In genomic region chr3:31443894-31444293, GRCm38 (mm10) we compare ENCODE assay signal across 28 mouse cellular contexts.
DNase-seq lines count a peak whose midpoint lies in the region; ATAC-seq and TF ChIP-seq lines count a peak whose summit lies in the region.
"Had no signal": no experiment of that assay in that cellular context is flagged by ENCODE, and none has a peak within 500 bp of the region (broad histone marks: within the 10 kb centered on the region; RNA-seq: fewer than 3 reads in every experiment).

No protein-coding gene starts in this region.

- peaks cover 9% of the 10 kb centered on the region; the same call in 1 of the 2 replicates for H3K9me3 ChIP-seq in liver, embryonic 11.5 days (ENCODE audit: control insufficient read depth, low read length)
- H3K9me3 ChIP-seq in liver, embryonic 14.5 days (ENCODE audit: control insufficient read depth, low read length), result no peaks in the 10 kb centered on the region
- H3K9me3 ChIP-seq in liver, embryonic 16.5 days (replicated peaks; ENCODE audit: control insufficient read depth, low read length), result no peaks in the 10 kb centered on the region
- no peaks in the 10 kb centered on the region for H3K9me3 ChIP-seq in intestine, embryonic 16.5 days (ENCODE audit: control insufficient read depth, low read length)
- H3K9me3 ChIP-seq: embryonic facial prominence, embryonic 13.5 days; embryonic facial prominence, embryonic 15.5 days; forebrain, embryonic 12.5 days; G1E had no signal

- H3K4me2 ChIP-seq in liver, embryonic 11.5 days, result peak overlapping the region; percentile 40
- H3K4me2 ChIP-seq in liver, embryonic 14.5 days (ENCODE audit: low read depth), result peak overlapping the region; percentile 46
- H3K4me2 ChIP-seq in liver, embryonic 16.5 days (ENCODE audit: low read depth, low read length), result 0 out of 2 replicates have a peak overlapping the region, but pooled peaks have one; percentile 6
- H3K4me2 ChIP-seq in intestine, embryonic 16.5 days (ENCODE audit: low read depth, low read length), result no peak overlapping the region
- H3K4me2 ChIP-seq: embryonic facial prominence, embryonic 13.5 days; embryonic facial prominence, embryonic 15.5 days; forebrain, embryonic 12.5 days had no signal

- no peak for TF ChIP-seq CTCF in liver, embryonic 14.5 days (IDR thresholded peaks at IDR 0.05; ENCODE audit: low read depth)

- peak; percentile 60 for TF ChIP-seq EP300 in liver, embryonic 14.5 days (IDR thresholded peaks at IDR 0.05; ENCODE audit: low read depth)

- H3K4me3 ChIP-seq in liver, embryonic 11.5 days (ENCODE audit: low read depth, low read length), result no peak overlapping the region
- H3K4me3 ChIP-seq in liver, embryonic 14.5 days (ENCODE audit: insufficient read depth in 1 of 2, low read depth in 2 of 2, low read length in 2 of 2), result no peak overlapping the region
- no peak overlapping the region for H3K4me3 ChIP-seq in liver, embryonic 16.5 days (ENCODE audit: low read depth, low read length)
- H3K4me3 ChIP-seq in intestine, embryonic 16.5 days (ENCODE audit: low read length), result no peak overlapping the region
- H3K4me3 ChIP-seq: embryonic facial prominence, embryonic 13.5 days; embryonic facial prominence, embryonic 15.5 days; erythroblast, embryonic 14.5 days; forebrain, embryonic 10.5 days; forebrain, embryonic 12.5 days had no signal

- no peaks in the 10 kb centered on the region for H3K27me3 ChIP-seq in liver, embryonic 11.5 days (replicated peaks; ENCODE audit: control insufficient read depth, insufficient read depth, low read length)
- no peaks in the 10 kb centered on the region for H3K27me3 ChIP-seq in liver, embryonic 14.5 days (ENCODE audit: control insufficient read depth, insufficient read depth, low read length)
- no peaks in the 10 kb centered on the region for H3K27me3 ChIP-seq in liver, embryonic 16.5 days (ENCODE audit: control insufficient read depth, insufficient read depth, low read depth, low read length)
- H3K27me3 ChIP-seq in intestine, embryonic 16.5 days (replicated peaks; ENCODE audit: control insufficient read depth, insufficient read depth, low read length), result no peaks in the 10 kb centered on the region
- H3K27me3 ChIP-seq: CH12.LX; embryonic facial prominence, embryonic 13.5 days; embryonic facial prominence, embryonic 15.5 days; forebrain, embryonic 12.5 days; Patski had no signal

- 69% methylated on average over 5 of the region's 5 CpGs for WGBS in liver, embryonic 11.5 days
- 24% methylated on average over 5 of the region's 5 CpGs for WGBS in liver, embryonic 14.5 days (ENCODE audit: insufficient replicate concordance)
- 35% methylated on average over 5 of the region's 5 CpGs for WGBS in liver, embryonic 16.5 days (ENCODE audit: insufficient replicate concordance)
- WGBS in intestine, embryonic 16.5 days, result 85% methylated on average over 5 of the region's 5 CpGs

- H3K4me1 ChIP-seq in liver, embryonic 11.5 days (replicated peaks; ENCODE audit: control insufficient read depth, insufficient read depth, low read length), result peaks cover 4% of the 10 kb centered on the region
- peaks cover 0 to 20% of the 10 kb centered on the region in 2 experiments; a peak in 3 of 4 replicates for H3K4me1 ChIP-seq in liver, embryonic 14.5 days (replicated peaks; ENCODE audit: control insufficient read depth in 2 of 2, insufficient read depth in 2 of 2, low read length in 1 of 2)
- H3K4me1 ChIP-seq in liver, embryonic 16.5 days (ENCODE audit: control insufficient read depth, low read depth, low read length), result no peaks in the 10 kb centered on the region; the same call in 1 of the 2 replicates
- H3K4me1 ChIP-seq in intestine, embryonic 16.5 days (ENCODE audit: control insufficient read depth, insufficient read depth, low read length), result no peaks in the 10 kb centered on the region
- H3K4me1 ChIP-seq: embryonic facial prominence, embryonic 13.5 days; embryonic facial prominence, embryonic 15.5 days; forebrain, embryonic 10.5 days; forebrain, embryonic 12.5 days had no signal

- H3K9ac ChIP-seq in liver, embryonic 11.5 days (ENCODE audit: low read depth, low read length), result no peak overlapping the region
- no peak overlapping the region for H3K9ac ChIP-seq in liver, embryonic 14.5 days (replicated peaks)
- H3K9ac ChIP-seq in liver, embryonic 16.5 days (ENCODE audit: low read depth, low read length), result no peak overlapping the region
- no peak overlapping the region for H3K9ac ChIP-seq in intestine, embryonic 16.5 days (ENCODE audit: low read depth, low read length)
- H3K9ac ChIP-seq: embryonic facial prominence, embryonic 13.5 days; embryonic facial prominence, embryonic 15.5 days; forebrain, embryonic 12.5 days had no signal

- H3K36me3 ChIP-seq in liver, embryonic 11.5 days (ENCODE audit: control insufficient read depth, insufficient read depth, low read length), result no peaks in the 10 kb centered on the region
- H3K36me3 ChIP-seq in liver, embryonic 14.5 days (replicated peaks; ENCODE audit: control insufficient read depth, insufficient read depth, low read depth), result no peaks in the 10 kb centered on the region
- H3K36me3 ChIP-seq in liver, embryonic 16.5 days (ENCODE audit: control insufficient read depth, insufficient read depth), result no peaks in the 10 kb centered on the region
- no peaks in the 10 kb centered on the region for H3K36me3 ChIP-seq in intestine, embryonic 16.5 days (ENCODE audit: control insufficient read depth, insufficient read depth, low read length)
- H3K36me3 ChIP-seq: embryonic facial prominence, embryonic 13.5 days; embryonic facial prominence, embryonic 15.5 days; forebrain, embryonic 10.5 days; forebrain, embryonic 12.5 days; G1E had no signal

- DNase-seq in liver, embryonic 11.5 days (ENCODE audit: low spot score), result no peak
- no peak for DNase-seq in liver
- no peak for DNase-seq in liver, embryonic 14.5 days (ENCODE audit: low read depth in 3 of 3, low spot score in 3 of 3)
- no peak for DNase-seq in kidney, postnatal 14 days
- DNase-seq: adrenal gland, postnatal 10 days; adrenal gland, postnatal 25 days; B cell, adult 2 months; cerebellum, adult 11 months; cerebellum, adult 18-20 months; cerebellum, adult 8-10 months; cerebellum, adult 9-11 months; cerebellum, postnatal 14 days; cerebellum, postnatal 36 days; embryo, embryonic 11 days had no signal

- peak overlapping the region; percentile 39; the same call in 1 of the 2 replicates for H3K27ac ChIP-seq in liver, embryonic 11.5 days (ENCODE audit: low read depth, low read length)
- H3K27ac ChIP-seq in liver, embryonic 14.5 days, result no peak overlapping the region
- H3K27ac ChIP-seq in liver, embryonic 16.5 days (ENCODE audit: low read length), result no peak overlapping the region
- no peak overlapping the region for H3K27ac ChIP-seq in intestine, embryonic 16.5 days (ENCODE audit: low read length)
- H3K27ac ChIP-seq: embryonic facial prominence, embryonic 13.5 days; embryonic facial prominence, embryonic 15.5 days; forebrain, embryonic 10.5 days; forebrain, embryonic 12.5 days had no signal

- peak; percentile 72 for ATAC-seq in liver, embryonic 11.5 days (replicated peaks; ENCODE audit: low FRiP score)
- ATAC-seq in liver, embryonic 14.5 days (ENCODE audit: insufficient read depth), result peak; percentile 85
- ATAC-seq in liver, embryonic 16.5 days (ENCODE audit: low read depth), result peak; percentile 41; the same call in 1 of the 2 replicates
- ATAC-seq in inflammation-experienced regulatory T-cells, adult 6 months, result no peak
- no peak for ATAC-seq in intestine, embryonic 16.5 days
- ATAC-seq: activated CD4-positive, CD25-positive, alpha-beta regulatory T cell, adult 4 months; CD4-positive, CD25-positive, alpha-beta regulatory T cell, adult 4 months; forebrain, embryonic 14.5 days; Patski had no signal

Comparison
In these comparisons a context has a peak if more than half of its experiments do, and no peak if none do; other contexts are left out.
1. ATAC-seq: peak in liver, embryonic 11.5 days (single experiment), liver, embryonic 14.5 days (single experiment) and liver, embryonic 16.5 days (single experiment); none in inflammation-experienced regulatory T-cells, adult 6 months (single experiment) and intestine, embryonic 16.5 days (single experiment).